Mouse (Mus musculus) intestine, embryonic 15.5 days (tissue): Measurements from ENCODE around the gene Hmgn5. TPM values are rescaled to one million over a fixed set of nuclear protein-coding genes. Genes with fewer than 3 reads are reported as not detected.

Experiments
- ATAC-seq: fragments of 200-750 bp; cut with Nextera tagmentation; 2 replicates; pipeline ENCODE4 v1.8.0; 2017; ENCODE audit warnings: moderate TSS enrichment, moderate library complexity
- H3K27ac ChIP-seq: fragments of 300-500 bp; sonication (generic); 2 replicates; pipeline ENCODE4 v1.5.1; 2015; ENCODE audit warnings: mild to moderate bottlenecking, inconsistent platforms
- H3K27me3 ChIP-seq: fragments of 300-500 bp; sonication (generic); replicated peaks from 2 replicates; pipeline ENCODE4 v1.6.1; 2015; ENCODE audit warnings: inconsistent platforms
- H3K36me3 ChIP-seq: fragments of 300-500 bp; sonication (generic); 2 replicates; pipeline ENCODE4 v1.6.1; 2015; ENCODE audit warnings: inconsistent platforms
- H3K4me1 ChIP-seq: fragments of 300-500 bp; sonication (generic); replicated peaks from 2 replicates; pipeline ENCODE4 v1.6.1; 2015; ENCODE audit warnings: inconsistent platforms
- H3K4me2 ChIP-seq: fragments of 300-500 bp; sonication (generic); replicated peaks from 2 replicates; pipeline ENCODE4 v1.6.1; 2015; ENCODE audit warnings: mild to moderate bottlenecking, inconsistent platforms
- H3K4me3 ChIP-seq: fragments of 300-500 bp; sonication (generic); replicated peaks from 2 replicates; pipeline ENCODE4 v1.5.1; 2015; ENCODE audit warnings: inconsistent platforms
- H3K9ac ChIP-seq: fragments of 300-500 bp; sonication (generic); 2 replicates; pipeline ENCODE4 v1.6.1; 2015; ENCODE audit warnings: inconsistent platforms
- H3K9me3 ChIP-seq: fragments of 300-500 bp; sonication (generic); 2 replicates; pipeline ENCODE4 v1.6.1; 2016; ENCODE audit warnings: inconsistent platforms
- WGBS: fragments of 180-500 bp; shearing (Covaris S2); methylation state at CpG from one replicate; pipeline ENCODE4 v1.1.7; 2015; 5-methylcytosine and 5-hydroxymethylcytosine counted together
- polyA plus RNA-seq: library from polyadenylated mRNA; unstranded; fragments of >200 nt; fragmentation: Nextera tagmentation; extraction: Ambion mirVana; gene quantifications from 2 replicates; pipeline ENCODE4 v1.2.1, GENCODE M21; 2015

Hmgn5 gene
- polyA plus RNA-seq, result 24.7 and 25.1 TPM in 2 replicates

DNA sequence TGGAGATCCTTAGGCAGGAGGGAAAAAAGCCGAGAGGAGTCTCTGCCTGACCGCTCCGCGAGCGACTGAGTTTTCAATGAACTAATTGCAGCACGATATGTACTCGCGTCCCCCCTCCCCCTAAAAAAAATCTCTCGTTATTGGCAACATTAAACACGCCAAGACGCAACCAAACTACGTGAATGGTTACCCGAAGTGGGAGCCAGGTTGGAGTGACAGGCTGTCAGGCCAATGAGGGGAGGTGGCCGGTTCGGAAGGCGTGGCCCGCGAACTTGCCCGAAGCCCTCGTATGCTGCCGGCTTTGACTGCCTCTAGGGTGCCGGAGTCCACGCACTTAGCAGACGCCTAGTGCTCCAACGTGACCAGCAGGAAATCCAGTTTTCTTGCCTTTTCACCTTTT, at the start of gene Hmgn5:
Gene Hmgn5 (minus strand): TSS at position 122 of the 400 bp plus-strand sequence.
- H3K9ac ChIP-seq, result peak within 1 kb of the TSS; percentile 45
- ATAC-seq, result peak; percentile 98
- H3K36me3 ChIP-seq, result no peaks in the 10 kb centered on the region
- 31% methylated on average over 25 of the region's 25 CpGs for WGBS
- H3K4me3 ChIP-seq, result peak within 1 kb of the TSS; percentile 44
- no peaks in the 10 kb centered on the region for H3K4me1 ChIP-seq
- H3K4me2 ChIP-seq, result peak within 1 kb of the TSS; percentile 57
- no peaks in the 10 kb centered on the region for H3K9me3 ChIP-seq
- H3K27ac ChIP-seq, result peak within 1 kb of the TSS; percentile 86
- H3K27me3 ChIP-seq, result no peaks in the 10 kb centered on the region

DNA sequence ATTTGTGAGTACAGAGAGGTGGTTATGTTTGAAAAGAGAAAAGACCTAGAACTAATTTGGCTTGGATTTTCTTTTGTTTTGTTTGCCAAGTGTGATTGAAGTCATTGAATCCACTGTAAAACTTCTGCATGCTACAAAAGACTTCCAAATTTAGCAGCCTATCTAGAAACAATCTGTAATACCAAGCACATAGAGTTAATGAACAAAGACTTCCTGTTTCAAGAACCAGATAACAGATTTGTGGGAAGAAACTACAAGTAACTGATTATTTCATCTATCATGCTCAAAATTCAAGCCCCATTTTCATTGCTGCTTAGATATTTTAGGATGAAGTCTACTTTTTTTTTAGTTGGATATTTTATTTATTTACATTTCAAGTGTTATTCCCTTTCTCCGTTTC, 34.6 kb upstream of the Hmgn5 start:
- Histone ChIP-seq H3K4me3 (no peak overlapping the region), H3K9ac (no peak overlapping the region), H3K4me2 (no peak overlapping the region), H3K4me1 (no peaks in the 10 kb centered on the region), H3K36me3 (no peaks in the 10 kb centered on the region), H3K27me3 (no peaks in the 10 kb centered on the region), H3K27ac (no peak overlapping the region), H3K9me3 (no peaks in the 10 kb centered on the region)
- 50% methylated on average over 1 of the region's 1 CpGs for WGBS
- ATAC-seq, result no peak

DNA sequence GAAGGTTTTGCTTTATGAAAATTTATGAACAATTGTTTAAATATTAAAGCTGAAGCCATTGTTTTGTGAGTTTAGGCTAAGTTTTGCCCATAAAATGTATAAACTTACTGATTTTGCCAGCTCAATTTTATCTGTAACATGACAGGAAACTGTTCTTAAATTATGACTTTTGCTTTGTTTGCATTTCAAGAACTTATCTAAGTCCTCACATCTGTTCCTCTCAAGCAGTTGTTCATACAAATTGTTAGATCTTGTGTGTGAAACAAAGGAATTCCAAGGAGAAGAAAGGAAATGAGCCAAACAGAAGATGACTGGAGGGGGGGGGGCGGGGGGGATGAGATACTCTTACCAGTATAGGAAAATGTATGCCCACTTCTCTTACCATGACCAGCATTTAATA, 13.0 kb upstream of the Hmgn5 start:
- H3K4me1 ChIP-seq, result no peaks in the 10 kb centered on the region
- H3K27me3 ChIP-seq, result no peaks in the 10 kb centered on the region
- H3K27ac ChIP-seq, result no peak overlapping the region
- H3K4me2 ChIP-seq, result no peak overlapping the region
- no peaks in the 10 kb centered on the region for H3K9me3 ChIP-seq
- no peak for ATAC-seq
- no peak overlapping the region for H3K9ac ChIP-seq
- 64% methylated on average over 1 of the region's 1 CpGs for WGBS
- H3K36me3 ChIP-seq, result no peaks in the 10 kb centered on the region
- no peak overlapping the region for H3K4me3 ChIP-seq

DNA sequence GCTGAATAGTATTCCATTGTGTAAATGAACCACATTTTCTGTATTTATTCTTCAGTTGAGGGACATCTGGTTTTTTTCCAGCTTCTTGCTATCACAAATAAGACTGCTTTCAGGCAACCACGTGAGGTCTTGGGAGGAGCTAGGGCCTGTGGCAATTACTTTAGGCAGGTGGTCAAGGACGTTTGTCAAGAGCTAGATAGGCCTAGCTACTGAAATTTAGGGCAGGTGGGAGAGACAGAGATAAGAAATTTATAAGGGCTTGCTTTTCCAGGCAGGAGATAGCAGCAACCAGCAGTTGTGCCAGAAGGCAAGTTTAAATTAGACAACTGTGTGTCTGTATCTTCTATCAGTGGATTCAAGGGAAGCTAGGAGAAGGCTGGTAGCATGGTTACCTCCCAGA, 7.7 kb upstream of the Hmgn5 start:
- no peak for ATAC-seq
- H3K4me2 ChIP-seq, result no peak overlapping the region
- H3K4me3 ChIP-seq, result no peak overlapping the region
- no peaks in the 10 kb centered on the region for H3K27me3 ChIP-seq
- 45% methylated on average over 2 of the region's 2 CpGs for WGBS
- no peak overlapping the region for H3K9ac ChIP-seq
- H3K27ac ChIP-seq, result no peak overlapping the region
- no peaks in the 10 kb centered on the region for H3K4me1 ChIP-seq
- no peaks in the 10 kb centered on the region for H3K36me3 ChIP-seq
- H3K9me3 ChIP-seq, result no peaks in the 10 kb centered on the region

DNA sequence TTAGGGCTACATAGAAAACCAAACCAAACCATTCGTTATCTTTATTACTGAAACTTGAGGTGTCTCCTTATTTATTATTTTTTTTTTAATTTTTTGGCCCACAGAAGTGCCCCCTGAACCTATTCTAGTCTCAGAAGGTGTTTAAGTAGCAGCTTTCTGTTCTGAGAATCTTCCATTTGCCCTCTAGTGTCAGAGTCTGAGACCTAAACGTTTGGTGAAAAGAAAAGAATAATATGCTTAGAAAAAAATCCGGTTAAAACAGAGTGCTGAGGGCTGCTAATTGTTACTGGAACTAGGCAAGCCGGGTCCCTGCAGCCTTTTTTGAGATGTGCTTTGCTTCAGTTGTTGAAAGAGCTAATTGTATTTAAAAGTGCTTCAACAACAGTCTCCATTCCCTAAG, 962 bp upstream of the Hmgn5 start:
- Histone ChIP-seq H3K4me3 (0 out of 2 replicates have a peak overlapping the region, but pooled peaks have one; percentile 44), H3K9me3 (no peaks in the 10 kb centered on the region), H3K4me1 (no peaks in the 10 kb centered on the region), H3K27ac (no peak overlapping the region), H3K9ac (peak overlapping the region; percentile 34; the same call in 1 of the 2 replicates), H3K36me3 (no peaks in the 10 kb centered on the region), H3K4me2 (peak overlapping the region; percentile 57), H3K27me3 (no peaks in the 10 kb centered on the region)
- no peak for ATAC-seq
- WGBS, result 29% methylated on average over 4 of the region's 4 CpGs

DNA sequence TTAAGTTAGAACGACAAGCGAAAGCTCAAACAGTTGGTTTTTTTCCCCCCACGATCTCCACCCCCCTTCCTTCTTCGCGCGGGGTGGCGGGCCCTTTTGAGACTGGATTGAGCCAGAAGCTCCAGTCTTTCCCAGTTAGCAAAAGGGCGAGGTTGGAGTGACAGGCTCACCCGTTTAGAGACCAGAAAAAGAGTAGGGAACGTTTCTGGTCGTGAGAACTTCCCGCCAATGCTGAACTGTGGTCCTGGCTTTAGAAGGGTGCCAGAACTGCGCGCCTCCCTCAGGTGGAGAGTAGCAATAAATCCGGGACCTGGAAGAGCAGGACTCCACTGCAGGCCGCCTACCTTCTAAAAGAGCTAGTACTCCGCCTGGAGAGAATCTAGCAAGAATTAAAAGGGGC, 482 bp upstream of the Hmgn5 start:
- H3K4me1 ChIP-seq, result no peaks in the 10 kb centered on the region
- peak overlapping the region; percentile 57 for H3K4me2 ChIP-seq
- no peaks in the 10 kb centered on the region for H3K27me3 ChIP-seq
- 19% methylated on average over 17 of the region's 17 CpGs for WGBS
- ATAC-seq, result peak; percentile 82
- peak overlapping the region; percentile 86 for H3K27ac ChIP-seq
- no peaks in the 10 kb centered on the region for H3K9me3 ChIP-seq
- peak overlapping the region; percentile 34; the same call in 1 of the 2 replicates for H3K9ac ChIP-seq
- H3K4me3 ChIP-seq, result peak overlapping the region; percentile 44
- H3K36me3 ChIP-seq, result no peaks in the 10 kb centered on the region

DNA sequence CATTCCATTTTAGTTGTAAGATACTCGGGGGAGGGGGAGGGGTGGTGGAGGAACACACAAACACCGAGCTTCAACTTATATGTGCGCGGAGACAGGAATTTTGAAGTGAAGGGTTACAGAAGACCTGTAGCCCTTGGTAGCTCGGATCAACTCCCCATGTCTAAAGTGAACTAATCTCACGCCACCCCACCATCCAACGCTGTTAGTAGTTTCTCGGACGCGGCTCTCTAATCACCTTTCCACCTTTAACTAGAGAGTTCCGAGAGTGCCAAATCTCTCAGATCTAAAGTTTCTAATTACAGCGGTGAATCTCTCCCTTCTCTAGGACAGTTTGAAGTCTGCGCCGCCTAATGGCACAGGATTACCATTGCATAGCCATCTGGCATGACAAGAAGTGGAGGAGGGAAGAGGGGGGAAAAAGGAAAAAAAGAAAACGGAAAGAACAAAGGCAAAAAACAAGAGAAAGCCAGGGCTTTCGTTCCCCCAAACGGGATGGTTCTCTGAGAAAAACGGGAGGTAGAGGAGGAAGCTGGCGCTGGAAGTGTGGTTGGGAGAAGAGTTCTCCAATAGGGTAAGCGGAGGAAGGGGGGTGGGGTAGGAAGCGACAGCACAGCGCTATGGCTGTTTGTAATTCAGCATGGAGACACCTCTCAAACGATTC, 703 bp downstream of the Hmgn5 start:
- ATAC-seq, result peak; percentile 90
- Histone ChIP-seq H3K27ac (peak overlapping the region; percentile 68), H3K4me3 (peak overlapping the region; percentile 44), H3K9ac (peak overlapping the region; percentile 45), H3K27me3 (no peaks in the 10 kb centered on the region), H3K9me3 (no peaks in the 10 kb centered on the region), H3K36me3 (no peaks in the 10 kb centered on the region), H3K4me2 (peak overlapping the region; percentile 45), H3K4me1 (no peaks in the 10 kb centered on the region)
- WGBS, result 24% methylated on average over 23 of the region's 23 CpGs

DNA sequence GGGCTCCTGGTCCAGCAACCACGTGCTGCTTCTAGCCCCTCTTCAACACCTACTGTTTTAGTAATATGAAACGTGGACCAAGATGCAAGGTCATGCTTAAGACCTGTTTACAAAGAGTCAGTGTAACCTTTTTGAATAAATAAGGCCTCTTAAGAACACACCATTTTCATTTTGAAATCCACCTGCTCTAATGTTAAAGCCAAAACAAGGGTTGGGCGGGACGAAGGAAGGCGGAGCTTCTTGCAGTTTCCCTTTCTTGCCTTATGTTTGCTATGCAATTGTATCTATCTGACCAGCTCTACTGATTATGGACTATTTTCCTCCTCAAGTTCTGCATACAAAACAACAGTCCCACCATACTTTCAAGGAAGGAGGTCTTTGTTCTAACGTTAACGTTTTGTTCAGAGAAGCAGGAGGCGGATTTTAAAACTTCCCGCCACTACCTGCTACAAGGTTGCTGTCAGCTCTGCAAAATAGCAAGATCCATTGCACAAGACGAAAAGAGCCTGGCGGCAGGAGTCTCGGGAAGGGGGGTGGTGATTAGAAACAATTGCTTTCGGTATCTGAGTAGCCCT, 1.5 kb downstream of the Hmgn5 start:
- H3K4me1 ChIP-seq, result no peaks in the 10 kb centered on the region
- H3K27ac ChIP-seq, result no peak overlapping the region
- no peaks in the 10 kb centered on the region for H3K27me3 ChIP-seq
- ATAC-seq, result no peak
- peak overlapping the region; percentile 44 for H3K4me3 ChIP-seq
- peak overlapping the region; percentile 45 for H3K9ac ChIP-seq
- H3K9me3 ChIP-seq, result no peaks in the 10 kb centered on the region
- 34% methylated on average over 13 of the region's 13 CpGs for WGBS
- peak overlapping the region; percentile 45 for H3K4me2 ChIP-seq
- H3K36me3 ChIP-seq, result no peaks in the 10 kb centered on the region

DNA sequence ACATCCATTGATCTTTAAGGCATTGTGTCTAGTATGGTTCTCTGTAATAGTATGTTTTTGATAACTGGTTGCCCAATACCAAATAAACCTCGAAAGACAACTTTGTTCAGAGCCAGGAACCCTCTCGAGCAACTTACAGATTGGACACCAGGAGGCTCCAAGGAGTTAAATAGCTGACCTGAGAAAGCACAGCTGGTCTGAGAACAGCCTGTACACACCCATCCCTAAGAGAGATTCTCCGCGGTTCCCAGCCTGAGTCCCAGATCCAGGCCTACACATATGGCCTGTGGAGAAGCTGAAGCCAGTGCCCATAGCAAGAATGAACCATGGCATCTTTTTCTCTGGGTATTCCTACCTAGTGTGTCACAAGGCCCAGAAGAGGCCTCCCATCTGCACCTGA, 11.9 kb downstream of the Hmgn5 start:
- Histone ChIP-seq H3K4me3 (no peak overlapping the region), H3K27me3 (no peaks in the 10 kb centered on the region), H3K4me2 (no peak overlapping the region), H3K4me1 (no peaks in the 10 kb centered on the region), H3K9ac (no peak overlapping the region), H3K27ac (no peak overlapping the region), H3K36me3 (no peaks in the 10 kb centered on the region), H3K9me3 (no peaks in the 10 kb centered on the region)
- no peak for ATAC-seq
- 49% methylated on average over 4 of the region's 4 CpGs for WGBS

Other genes starting within 250 kb of the Hmgn5 start
- 2.7 and 3.5 TPM in 2 replicates for gene Brwd3, start 179.0 kb downstream of the Hmgn5 start, polyA plus RNA-seq
- gene Sh3bgrl, start 82.0 kb upstream of the Hmgn5 start, polyA plus RNA-seq, result 95.1 and 105 TPM in 2 replicates
- 0.28 TPM in 2 replicates for gene Gm6377, start 183.4 kb upstream of the Hmgn5 start, polyA plus RNA-seq